Mouse (Mus musculus) CH12.LX (cell line): ENCODE data around the gene Inpp5a.

ENCODE experiments used
- CTCF ChIP-seq, 2 experiments: IDR thresholded peaks in 1 of 2; conservative IDR thresholded peaks in 1 of 2; 2 replicates each; pipeline ENCODE4 v1.5.1; 2011 to 2012; ENCODE audit warnings: low read depth in 2 of 2, low read length in 2 of 2, improper control_type of control experiment in 1 of 2, inconsistent platforms in 1 of 2, mild to moderate bottlenecking in 1 of 2, moderate library complexity in 1 of 2
- HCFC1 ChIP-seq: IDR thresholded peaks from 2 replicates; pipeline ENCODE4 v1.6.1; 2012; ENCODE audit warnings: low read depth, mild to moderate bottlenecking, inconsistent platforms, low read length, improper control_type of control experiment
- MYC ChIP-seq: IDR thresholded peaks from 2 replicates; pipeline ENCODE4 v1.6.1; 2011; ENCODE audit warnings: low read depth, mild to moderate bottlenecking, improper control_type of control experiment, low read length
- POLR2A ChIP-seq: IDR thresholded peaks from 2 replicates; pipeline ENCODE4 v1.6.1; 2011; ENCODE audit warnings: low read depth, mild to moderate bottlenecking, improper control_type of control experiment, low read length
- RAD21 ChIP-seq: IDR thresholded peaks from 2 replicates; pipeline ENCODE4 v1.6.1; 2011; ENCODE audit warnings: low read depth, mild to moderate bottlenecking, low read length, improper control_type of control experiment, moderate library complexity
- SIN3A ChIP-seq: IDR thresholded peaks from 2 replicates; pipeline ENCODE4 v1.6.1; 2012; ENCODE audit warnings: low read length, improper control_type of control experiment, inconsistent platforms
- TCF12 ChIP-seq: IDR thresholded peaks from 2 replicates; pipeline ENCODE4 v1.6.1; 2014; ENCODE audit warnings: low read depth, mild to moderate bottlenecking, inconsistent platforms, low read length, improper control_type of control experiment
- UBTF ChIP-seq: IDR thresholded peaks from 2 replicates; pipeline ENCODE4 v1.6.1; 2012; ENCODE audit warnings: low read depth, mild to moderate bottlenecking, inconsistent platforms, low read length, improper control_type of control experiment, moderate library complexity
- USF1 ChIP-seq: IDR thresholded peaks from 2 replicates; pipeline ENCODE4 v1.6.1; 2014; ENCODE audit warnings: low read depth, mild to moderate bottlenecking, inconsistent platforms, low read length, improper control_type of control experiment

GRCm38 (mm10) chr7:139615767-139616766 lies 227.2 kb downstream of the Inpp5a start:
- peak; percentile 85 to 92 for TF ChIP-seq CTCF (conservative IDR thresholded peaks at IDR 0.05 in 1 of 2, IDR thresholded peaks at IDR 0.05 in 1 of 2; ENCODE audit: low read depth in 2 of 2, low read length in 2 of 2)
- TF ChIP-seq SIN3A, result no peak
- TF ChIP-seq HCFC1, result no peak
- TF ChIP-seq POLR2A, result no peak
- no peak for TF ChIP-seq TCF12
- TF ChIP-seq RAD21, result peak; percentile 88
- no peak for TF ChIP-seq USF1
- TF ChIP-seq MYC, result no peak
- TF ChIP-seq UBTF, result no peak
